Mouse (Mus musculus): ENCODE data around the gene Pcdh15. TPM values are rescaled to one million over a fixed set of nuclear protein-coding genes. Genes with fewer than 3 reads are reported as not detected.
A peak's percentile ranks its signal among the peaks of the same experiment; 100 is the strongest.

Pcdh15 gene
- 0.39 and 0.66 TPM in 2 replicates for polyA plus RNA-seq (2016; fragmentation: Nextera tagmentation; extraction: Ambion mirVana)

GRCm38 (mm10) chr10:73098966-73099845 lies at the start of gene Pcdh15:
Gene Pcdh15 (plus strand): TSS chr10:73099342.
- H3K4me1 ChIP-seq = no peaks in the 10 kb centered on the region
- no peak for ATAC-seq
- H3K4me3 ChIP-seq = peak within 1 kb of the TSS; percentile 32
- 1% methylated on average over 76 of the region's 79 CpGs for WGBS (ENCODE audit: insufficient replicate concordance)
- no peak within 1 kb of the TSS for H3K27ac ChIP-seq
- H3K36me3 ChIP-seq = no peaks in the 10 kb centered on the region
- H3K9me3 ChIP-seq (replicated peaks) = no peaks in the 10 kb centered on the region
- H3K27me3 ChIP-seq (replicated peaks) = peaks cover 62% of the 10 kb centered on the region
- no peak within 1 kb of the TSS for H3K9ac ChIP-seq
- peak within 1 kb of the TSS; percentile 63 for H3K4me2 ChIP-seq

- Histone ChIP-seq H3K9me3 (replicated peaks) (no peaks in the 10 kb centered on the region), H3K27me3 (replicated peaks) (no peaks in the 10 kb centered on the region), H3K36me3 (no peaks in the 10 kb centered on the region), H3K9ac (no peak overlapping the region), H3K27ac (no peak overlapping the region), H3K4me3 (no peak overlapping the region), H3K4me2 (no peak overlapping the region), H3K4me1 (no peaks in the 10 kb centered on the region)
- WGBS (ENCODE audit: insufficient replicate concordance) = 67% methylated on average over 6 of the region's 6 CpGs
- ATAC-seq = no peak
Observed at GRCm38 (mm10) chr10:73052074-73052473, 47.1 kb upstream of the Pcdh15 start.

- WGBS (ENCODE audit: insufficient replicate concordance) = 52% methylated on average over 2 of the region's 2 CpGs
- Histone ChIP-seq H3K27ac (no peak overlapping the region), H3K4me2 (no peak overlapping the region), H3K27me3 (replicated peaks) (no peaks in the 10 kb centered on the region), H3K9me3 (replicated peaks) (no peaks in the 10 kb centered on the region), H3K36me3 (no peaks in the 10 kb centered on the region), H3K9ac (no peak overlapping the region), H3K4me1 (no peaks in the 10 kb centered on the region), H3K4me3 (no peak overlapping the region)
- ATAC-seq = no peak
Observed at GRCm38 (mm10) chr10:73059726-73060230, 39.4 kb upstream of the Pcdh15 start.

- Histone ChIP-seq H3K4me2 (no peak overlapping the region), H3K4me3 (no peak overlapping the region), H3K36me3 (no peaks in the 10 kb centered on the region), H3K9me3 (replicated peaks) (no peaks in the 10 kb centered on the region), H3K27ac (no peak overlapping the region), H3K9ac (no peak overlapping the region), H3K27me3 (replicated peaks) (no peaks in the 10 kb centered on the region), H3K4me1 (no peaks in the 10 kb centered on the region)
- ATAC-seq = no peak
- WGBS (ENCODE audit: insufficient replicate concordance) = 65% methylated on average over 5 of the region's 5 CpGs
Observed at GRCm38 (mm10) chr10:73086703-73087102, 12.4 kb upstream of the Pcdh15 start.

GRCm38 (mm10) chr10:73096531-73097135 lies 2.5 kb upstream of the Pcdh15 start:
- Histone ChIP-seq H3K4me3 (no peak overlapping the region), H3K4me1 (no peaks in the 10 kb centered on the region), H3K9me3 (replicated peaks) (no peaks in the 10 kb centered on the region), H3K27me3 (replicated peaks) (peaks cover 58% of the 10 kb centered on the region), H3K4me2 (peak overlapping the region; percentile 24; the same call in 1 of the 2 replicates), H3K9ac (no peak overlapping the region), H3K36me3 (no peaks in the 10 kb centered on the region), H3K27ac (no peak overlapping the region)
- no peak for ATAC-seq
- WGBS (ENCODE audit: insufficient replicate concordance) = 5% methylated on average over 17 of the region's 17 CpGs

- Histone ChIP-seq H3K27ac (no peak overlapping the region), H3K36me3 (no peaks in the 10 kb centered on the region), H3K4me1 (no peaks in the 10 kb centered on the region), H3K27me3 (replicated peaks) (peaks cover 62% of the 10 kb centered on the region), H3K9me3 (replicated peaks) (no peaks in the 10 kb centered on the region), H3K4me3 (no peak overlapping the region), H3K9ac (no peak overlapping the region), H3K4me2 (no peak overlapping the region)
- WGBS (ENCODE audit: insufficient replicate concordance) = 5% methylated on average over 7 of the region's 7 CpGs
- no peak for ATAC-seq
Observed at GRCm38 (mm10) chr10:73097176-73097575, 2.0 kb upstream of the Pcdh15 start.

GRCm38 (mm10) chr10:73097979-73098378 lies 1.2 kb upstream of the Pcdh15 start:
- Histone ChIP-seq H3K27me3 (replicated peaks) (peaks cover 62% of the 10 kb centered on the region), H3K4me2 (0 out of 2 replicates have a peak overlapping the region, but pooled peaks have one; percentile 24)

GRCm38 (mm10) chr10:73099846-73100241 lies 702 bp downstream of the Pcdh15 start:
- ATAC-seq = no peak
- H3K9ac ChIP-seq = no peak overlapping the region
- H3K4me2 ChIP-seq = peak overlapping the region; percentile 63
- peak overlapping the region; percentile 32 for H3K4me3 ChIP-seq
- H3K27me3 ChIP-seq (replicated peaks) = peaks cover 62% of the 10 kb centered on the region
- no peaks in the 10 kb centered on the region for H3K36me3 ChIP-seq
- H3K27ac ChIP-seq = no peak overlapping the region
- H3K4me1 ChIP-seq = no peaks in the 10 kb centered on the region
- no peaks in the 10 kb centered on the region for H3K9me3 ChIP-seq (replicated peaks)
- 2% methylated on average over 37 of the region's 37 CpGs for WGBS (ENCODE audit: insufficient replicate concordance)

More at GRCm38 (mm10) chr10:73097979-73098378, 1.2 kb upstream of the Pcdh15 start:
- WGBS (ENCODE audit: insufficient replicate concordance) = 0% methylated on average over 16 of the region's 17 CpGs
- H3K9me3 ChIP-seq (replicated peaks) = no peaks in the 10 kb centered on the region
- no peak overlapping the region for H3K9ac ChIP-seq
- no peak for ATAC-seq
- H3K4me3 ChIP-seq = no peak overlapping the region
- no peaks in the 10 kb centered on the region for H3K36me3 ChIP-seq
- no peak overlapping the region for H3K27ac ChIP-seq
- H3K4me1 ChIP-seq = no peaks in the 10 kb centered on the region

GRCm38 (mm10) chr10:73103383-73103994 lies 4.3 kb downstream of the Pcdh15 start:
- H3K9ac ChIP-seq = no peak overlapping the region
- no peak overlapping the region for H3K4me2 ChIP-seq
- ATAC-seq = no peak
- H3K36me3 ChIP-seq = no peaks in the 10 kb centered on the region
- peaks cover 36% of the 10 kb centered on the region for H3K27me3 ChIP-seq (replicated peaks)
- H3K9me3 ChIP-seq (replicated peaks) = no peaks in the 10 kb centered on the region
- no peak overlapping the region for H3K27ac ChIP-seq
- 61% methylated on average over 13 of the region's 13 CpGs for WGBS (ENCODE audit: insufficient replicate concordance)
- H3K4me1 ChIP-seq = no peaks in the 10 kb centered on the region
- no peak overlapping the region for H3K4me3 ChIP-seq

- no peak overlapping the region for H3K9ac ChIP-seq
- H3K27ac ChIP-seq = no peak overlapping the region
- peaks cover 12% of the 10 kb centered on the region for H3K27me3 ChIP-seq (replicated peaks)
- H3K9me3 ChIP-seq (replicated peaks) = no peaks in the 10 kb centered on the region
- no peak for ATAC-seq
- H3K4me2 ChIP-seq = no peak overlapping the region
- H3K4me3 ChIP-seq = no peak overlapping the region
- H3K4me1 ChIP-seq = no peaks in the 10 kb centered on the region
- 14% methylated on average over 2 of the region's 2 CpGs for WGBS (ENCODE audit: insufficient replicate concordance)
- H3K36me3 ChIP-seq = no peaks in the 10 kb centered on the region
Observed at GRCm38 (mm10) chr10:73105893-73106292, 6.8 kb downstream of the Pcdh15 start.

GRCm38 (mm10) chr10:73137985-73138384 lies 38.8 kb downstream of the Pcdh15 start:
- Histone ChIP-seq H3K36me3 (no peaks in the 10 kb centered on the region), H3K9me3 (replicated peaks) (no peaks in the 10 kb centered on the region), H3K4me1 (no peaks in the 10 kb centered on the region), H3K27ac (no peak overlapping the region), H3K9ac (no peak overlapping the region), H3K4me3 (no peak overlapping the region), H3K27me3 (replicated peaks) (no peaks in the 10 kb centered on the region), H3K4me2 (no peak overlapping the region)
- ATAC-seq = no peak
- WGBS (ENCODE audit: insufficient replicate concordance) = 51% methylated on average over 3 of the region's 3 CpGs

- H3K4me2 ChIP-seq = no peak overlapping the region
- no peak overlapping the region for H3K27ac ChIP-seq
- H3K4me3 ChIP-seq = no peak overlapping the region
- no peak overlapping the region for H3K9ac ChIP-seq
- H3K9me3 ChIP-seq (replicated peaks) = no peaks in the 10 kb centered on the region
- H3K36me3 ChIP-seq = no peaks in the 10 kb centered on the region
- no peaks in the 10 kb centered on the region for H3K4me1 ChIP-seq
- no peaks in the 10 kb centered on the region for H3K27me3 ChIP-seq (replicated peaks)
- ATAC-seq = no peak
Observed at GRCm38 (mm10) chr10:73147543-73147942, 48.4 kb downstream of the Pcdh15 start.
